Mouse (Mus musculus): ENCODE results near the gene Ptma.

DNA sequence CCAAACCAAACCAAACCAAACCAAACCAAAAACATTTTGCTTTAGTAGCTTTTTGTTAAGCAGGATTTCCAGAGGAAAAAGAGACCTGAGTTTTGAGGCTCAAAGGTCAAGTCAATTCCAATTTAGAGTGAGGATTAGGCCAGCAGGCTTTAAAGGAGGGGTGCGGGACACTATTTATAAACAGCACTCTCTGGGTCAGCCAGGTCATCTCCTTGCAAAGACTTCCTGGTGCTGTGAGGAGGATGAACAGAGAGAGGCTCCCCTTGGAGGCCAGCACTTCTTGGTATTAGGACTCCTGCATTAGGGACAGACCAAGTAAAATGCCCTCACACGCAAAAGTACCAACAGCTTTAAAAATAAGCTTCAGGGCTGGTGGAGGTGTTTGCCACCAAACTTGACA lies 25.4 kb downstream of the Ptma start:
- TF ChIP-seq POLR2A (IDR thresholded peaks at IDR 0.05; ENCODE audit: insufficient read length, low read depth), result no peak
- no peak for TF ChIP-seq TCF3 (IDR thresholded peaks at IDR 0.05; ENCODE audit: insufficient read length, low read depth)
